Mouse (Mus musculus) ES-Bruce4 (cell line): Measurements from ENCODE around the gene D430041D05Rik. TPM values are rescaled to one million over a fixed set of nuclear protein-coding genes. Genes with fewer than 3 reads are reported as not detected.
A peak's percentile ranks its signal among the peaks of the same experiment; 100 is the strongest.

Experiments used
- H3K27ac ChIP-seq: 2 replicates; pipeline ENCODE4 v1.5.1; 2012; ENCODE audit warnings: low read length, inconsistent platforms; ENCODE audit not compliant: insufficient read depth
- H3K27me3 ChIP-seq: 2 replicates; pipeline ENCODE4 v1.6.1; 2012; ENCODE audit warnings: mild to moderate bottlenecking, low read length, inconsistent platforms; ENCODE audit not compliant: control insufficient read depth, poor library complexity, insufficient read depth, severe bottlenecking
- H3K36me3 ChIP-seq: 2 replicates; pipeline ENCODE4 v1.6.1; 2012; ENCODE audit warnings: inconsistent platforms, mild to moderate bottlenecking, low read length, moderate library complexity; ENCODE audit not compliant: control insufficient read depth, poor library complexity, insufficient read depth, severe bottlenecking
- H3K4me1 ChIP-seq: one replicate; pipeline ENCODE4 v1.8.1; 2011; ENCODE audit warnings: low read length; ENCODE audit not compliant: control insufficient read depth, insufficient read depth
- H3K4me3 ChIP-seq: 2 replicates; pipeline ENCODE4 v1.5.1; 2011; ENCODE audit warnings: low read depth, mild to moderate bottlenecking, low read length
- H3K9ac ChIP-seq: 2 replicates; pipeline ENCODE4 v1.6.1; 2012; ENCODE audit warnings: low read depth, mild to moderate bottlenecking, inconsistent platforms; ENCODE audit not compliant: poor library complexity, severe bottlenecking
- H3K9me3 ChIP-seq: replicated peaks from 2 replicates; pipeline ENCODE4 v1.6.1; 2012; ENCODE audit warnings: mild to moderate bottlenecking, low read length, inconsistent platforms; ENCODE audit not compliant: control insufficient read depth, poor library complexity, insufficient read depth, severe bottlenecking
- CTCF ChIP-seq: IDR thresholded peaks from one replicate; pipeline ENCODE4 v1.8.1; 2011; ENCODE audit warnings: low read depth, low read length
- EP300 ChIP-seq: IDR thresholded peaks from 2 replicates; pipeline ENCODE4 v1.6.1; 2011; ENCODE audit warnings: low read depth, low read length; ENCODE audit not compliant: insufficient read depth
- POLR2A ChIP-seq: IDR thresholded peaks from one replicate; pipeline ENCODE4 v1.8.1; 2011; ENCODE audit warnings: low read length; ENCODE audit not compliant: insufficient read depth
- polyA plus RNA-seq: library from polyadenylated mRNA; stranded (reverse); fragments of >200 nt; gene quantifications from 2 replicates; pipeline ENCODE4 v1.2.4, GENCODE M21; 2011; ENCODE audit warnings: low read depth; ENCODE audit not compliant: missing spikeins, insufficient read depth, insufficient read length

The D430041D05Rik gene
- polyA plus RNA-seq, 1 experiment: 0.10 TPM

- TF ChIP-seq EP300 (no peak), CTCF (peak; percentile 77)
- H3K9ac ChIP-seq: no peak overlapping the region
- no peaks in the 10 kb centered on the region for H3K27me3 ChIP-seq
- no peak overlapping the region for H3K27ac ChIP-seq
- no peaks in the 10 kb centered on the region for H3K36me3 ChIP-seq
- H3K4me3 ChIP-seq: no peak overlapping the region
- H3K4me1 ChIP-seq: no peaks in the 10 kb centered on the region
- no peaks in the 10 kb centered on the region for H3K9me3 ChIP-seq
Measured at GRCm38 (mm10) chr2:104130969-104131368, 279.8 kb downstream of the D430041D05Rik start.

GRCm38 (mm10) chr2:104130165-104130564, 280.6 kb downstream of the D430041D05Rik start:
- Histone ChIP-seq H3K9me3 (no peaks in the 10 kb centered on the region), H3K27me3 (no peaks in the 10 kb centered on the region), H3K36me3 (no peaks in the 10 kb centered on the region), H3K9ac (no peak overlapping the region), H3K4me3 (no peak overlapping the region), H3K4me1 (no peaks in the 10 kb centered on the region), H3K27ac (no peak overlapping the region)
- TF ChIP-seq CTCF: no peak
- no peak for TF ChIP-seq POLR2A
- no peak for TF ChIP-seq EP300

GRCm38 (mm10) chr2:104128803-104129531, 281.8 kb downstream of the D430041D05Rik start:
- TF ChIP-seq EP300 (no peak), POLR2A (no peak), CTCF (no peak)
- Histone ChIP-seq H3K4me1 (no peaks in the 10 kb centered on the region), H3K9me3 (no peaks in the 10 kb centered on the region), H3K27ac (no peak overlapping the region), H3K36me3 (no peaks in the 10 kb centered on the region), H3K27me3 (no peaks in the 10 kb centered on the region), H3K4me3 (no peak overlapping the region), H3K9ac (no peak overlapping the region)

- TF ChIP-seq CTCF: no peak
- no peak for TF ChIP-seq EP300
- TF ChIP-seq POLR2A: no peak
- no peak overlapping the region for H3K9ac ChIP-seq
- no peaks in the 10 kb centered on the region for H3K27me3 ChIP-seq
- H3K27ac ChIP-seq: no peak overlapping the region
- no peaks in the 10 kb centered on the region for H3K36me3 ChIP-seq
- H3K4me1 ChIP-seq: peaks cover 5% of the 10 kb centered on the region
- H3K9me3 ChIP-seq: no peaks in the 10 kb centered on the region
- no peak overlapping the region for H3K4me3 ChIP-seq
Measured at GRCm38 (mm10) chr2:104124071-104124470, 286.7 kb downstream of the D430041D05Rik start.

- H3K36me3 ChIP-seq: no peaks in the 10 kb centered on the region
- no peaks in the 10 kb centered on the region for H3K27me3 ChIP-seq
- 0 out of 2 replicates have a peak overlapping the region, but pooled peaks have one; percentile 68 for H3K4me3 ChIP-seq
- H3K9me3 ChIP-seq: no peaks in the 10 kb centered on the region
- no peak overlapping the region for H3K27ac ChIP-seq
- H3K9ac ChIP-seq: peak overlapping the region; percentile 84; the same call in 1 of the 2 replicates
- no peak for TF ChIP-seq POLR2A
- TF ChIP-seq CTCF: no peak
- TF ChIP-seq EP300: no peak
- peaks cover 5% of the 10 kb centered on the region for H3K4me1 ChIP-seq
Measured at GRCm38 (mm10) chr2:104123540-104123939, 287.3 kb downstream of the D430041D05Rik start.

- Histone ChIP-seq H3K27ac (no peak within 1 kb of the TSS), H3K36me3 (no peaks in the 10 kb centered on the region), H3K4me3 (peak within 1 kb of the TSS; percentile 68), H3K9ac (peak within 1 kb of the TSS; percentile 84), H3K4me1 (peaks cover 5% of the 10 kb centered on the region), H3K27me3 (no peaks in the 10 kb centered on the region), H3K9me3 (no peaks in the 10 kb centered on the region)
- peak; percentile 63; the same call in 1 of the 2 replicates for TF ChIP-seq EP300
- TF ChIP-seq CTCF: no peak
- peak; percentile 10 for TF ChIP-seq POLR2A
Measured at GRCm38 (mm10) chr2:104122505-104123378, 288.1 kb downstream of the D430041D05Rik start, which contains the start of gene A930018P22Rik. A930018P22Rik (plus strand) TSS chr2:104122769.
